Mouse (Mus musculus) heart, embryonic 16.5 days (tissue): ENCODE results near the gene Arid1a. TPM values are rescaled to one million over a fixed set of nuclear protein-coding genes. Genes with fewer than 3 reads are reported as not detected.
A peak's percentile ranks its signal among the peaks of the same experiment; 100 is the strongest.
"Not testable (repeated sequence)": the region's sequence is repeated elsewhere in the genome, so short reads cannot be mapped to it uniquely, and the experiment has no call there.

Experiments
- ATAC-seq: fragments of 200-750 bp; cut with Nextera tagmentation; replicated peaks from 2 replicates; pipeline ENCODE4 v1.8.0; 2017; ENCODE audit warnings: moderate number of reproducible peaks; ENCODE audit not compliant: insufficient read depth, low FRiP score; ENCODE audit errors: extremely low read depth
- H3K27ac ChIP-seq: fragments of 300-500 bp; sonication (generic); 2 replicates; pipeline ENCODE4 v1.5.1; 2014; ENCODE audit warnings: mild to moderate bottlenecking, low read length, control low read depth, moderate library complexity
- H3K27me3 ChIP-seq: fragments of 300-500 bp; sonication (generic); 2 replicates; pipeline ENCODE4 v1.6.1; 2014; ENCODE audit warnings: low read length, mixed read lengths; ENCODE audit not compliant: control insufficient read depth, insufficient read depth
- H3K36me3 ChIP-seq: fragments of 300-500 bp; sonication (generic); 2 replicates; pipeline ENCODE4 v1.6.1; 2014; ENCODE audit not compliant: control insufficient read depth, insufficient read depth
- H3K4me1 ChIP-seq: fragments of 300-500 bp; sonication (generic); 2 replicates; pipeline ENCODE4 v1.6.1; 2014; ENCODE audit warnings: low read length, mixed read lengths; ENCODE audit not compliant: control insufficient read depth, insufficient read depth
- H3K4me2 ChIP-seq: fragments of 300-500 bp; sonication (generic); 2 replicates; pipeline ENCODE4 v1.6.1; 2014; ENCODE audit warnings: low read depth, mild to moderate bottlenecking, control low read depth, low read length
- H3K4me3 ChIP-seq: fragments of 300-500 bp; sonication (generic); 2 replicates; pipeline ENCODE4 v1.5.1; 2014; ENCODE audit warnings: mild to moderate bottlenecking, control low read depth, low read length
- H3K9ac ChIP-seq: fragments of 300-500 bp; sonication (generic); 2 replicates; pipeline ENCODE4 v1.6.1; 2014; ENCODE audit warnings: low read length, control low read depth
- H3K9me3 ChIP-seq: fragments of 300-500 bp; sonication (generic); replicated peaks from 2 replicates; pipeline ENCODE4 v1.6.1; 2016; ENCODE audit warnings: low read length; ENCODE audit not compliant: control insufficient read depth
- WGBS: fragments of 180-500 bp; shearing (Covaris S2); extraction: QIAGEN DNeasy Blood & Tissue Kit; methylation state at CpG from one replicate; pipeline ENCODE4 v1.1.7; 2014; 5-methylcytosine and 5-hydroxymethylcytosine counted together
- polyA plus RNA-seq: library from polyadenylated mRNA; unstranded; fragments of >200 nt; fragmentation: Nextera tagmentation; extraction: Ambion mirVana; gene quantifications from 2 replicates; pipeline ENCODE4 v1.2.1, GENCODE M21; 2015

Gene Arid1a
- polyA plus RNA-seq, 1 experiment from 2014 or later, result 18.8 TPM

GRCm38 (mm10) chr4:133652746-133653145 lies 103.8 kb downstream of the Arid1a start:
- H3K4me2 ChIP-seq, result no peak overlapping the region
- no peaks in the 10 kb centered on the region for H3K9me3 ChIP-seq
- ATAC-seq, result no peak
- H3K4me3 ChIP-seq, result no peak overlapping the region
- WGBS, result 73% methylated on average over 10 of the region's 10 CpGs
- H3K36me3 ChIP-seq, result no peaks in the 10 kb centered on the region
- H3K4me1 ChIP-seq, result no peaks in the 10 kb centered on the region
- H3K27ac ChIP-seq, result no peak overlapping the region
- no peaks in the 10 kb centered on the region for H3K27me3 ChIP-seq
- H3K9ac ChIP-seq, result no peak overlapping the region

DNA sequence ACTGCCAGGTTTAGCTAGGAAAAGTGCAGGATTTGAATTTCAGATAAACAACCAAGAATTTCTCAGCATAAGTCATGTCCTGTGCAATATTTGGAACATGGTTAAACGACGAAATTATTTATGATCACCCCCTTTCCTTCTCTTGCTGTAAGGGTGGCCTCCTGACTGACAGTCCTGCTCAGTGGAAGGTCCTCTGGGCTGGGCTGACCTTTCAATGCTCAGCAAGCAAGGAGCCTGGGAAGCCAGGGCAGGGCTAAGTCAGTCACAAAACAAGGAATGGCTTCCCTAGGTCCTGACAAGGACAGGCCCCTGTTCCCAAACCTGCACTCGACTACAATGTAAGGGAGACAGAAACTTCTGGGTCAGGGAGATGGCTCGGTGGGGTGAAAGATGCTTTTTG lies 104.6 kb downstream of the Arid1a start:
- no peak overlapping the region for H3K27ac ChIP-seq
- H3K4me1 ChIP-seq, result no peaks in the 10 kb centered on the region
- no peak overlapping the region for H3K4me3 ChIP-seq
- no peak overlapping the region for H3K4me2 ChIP-seq
- no peaks in the 10 kb centered on the region for H3K9me3 ChIP-seq
- H3K27me3 ChIP-seq, result no peaks in the 10 kb centered on the region
- no peak for ATAC-seq
- no peak overlapping the region for H3K9ac ChIP-seq
- WGBS, result 51% methylated on average over 4 of the region's 4 CpGs
- no peaks in the 10 kb centered on the region for H3K36me3 ChIP-seq

- H3K9ac ChIP-seq, result no peak overlapping the region
- 50% methylated on average over 10 of the region's 10 CpGs for WGBS
- no peak for ATAC-seq
- H3K4me1 ChIP-seq, result no peaks in the 10 kb centered on the region
- H3K27me3 ChIP-seq, result no peaks in the 10 kb centered on the region
- H3K36me3 ChIP-seq, result no peaks in the 10 kb centered on the region
- no peak overlapping the region for H3K4me2 ChIP-seq
- H3K4me3 ChIP-seq, result no peak overlapping the region
- H3K9me3 ChIP-seq, result no peaks in the 10 kb centered on the region
- no peak overlapping the region for H3K27ac ChIP-seq
These were observed 105.1 kb downstream of the Arid1a start for GRCm38 (mm10) chr4:133651445-133651844.

DNA sequence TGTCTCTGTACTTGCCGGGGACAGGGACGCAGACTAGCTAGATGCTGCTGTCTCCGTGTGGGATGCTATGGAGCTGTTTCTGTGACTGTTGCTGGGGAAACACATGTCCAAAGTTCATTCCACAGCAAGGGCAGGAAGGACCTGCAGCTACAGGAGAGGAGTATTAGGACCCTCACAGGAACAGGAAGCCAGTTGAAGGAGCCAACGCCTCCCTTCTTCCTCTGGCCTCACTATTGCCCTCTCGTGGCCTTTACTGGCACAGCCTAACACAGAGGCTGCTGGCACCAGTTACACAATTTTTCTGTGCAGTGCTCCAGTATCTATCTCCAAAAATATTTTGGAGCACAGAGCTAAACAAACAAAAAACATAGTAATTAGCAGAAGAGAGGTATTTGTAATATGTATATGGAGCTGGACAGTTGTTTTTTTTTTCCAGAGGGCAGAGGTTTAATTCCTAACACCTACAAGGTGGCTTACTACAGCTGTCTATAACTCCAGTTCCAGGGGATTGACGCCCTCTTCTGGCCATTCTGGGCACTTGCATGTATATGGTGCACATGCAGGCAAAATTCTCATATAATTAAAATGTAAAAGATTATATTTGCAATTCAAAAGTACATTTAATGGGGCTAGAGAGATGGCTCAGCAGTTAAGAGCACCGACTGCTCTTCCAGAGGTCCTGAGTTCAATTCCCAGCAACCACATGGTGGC lies 106.4 kb downstream of the Arid1a start, which contains the start of gene Zdhhc18:
Zdhhc18 (minus strand) TSS at position 166 of the 711 bp plus-strand sequence.
- peak within 1 kb of the TSS; percentile 27 for H3K9ac ChIP-seq
- H3K27ac ChIP-seq, result 0 out of 2 replicates have a peak within 1 kb of the TSS, but pooled peaks have one; percentile 24
- peak; percentile 65; the same call in 1 of the 2 replicates for ATAC-seq

GRCm38 (mm10) chr4:133649464-133649863 lies 107.1 kb downstream of the Arid1a start:
- WGBS, result 73% methylated on average over 5 of the region's 5 CpGs
- not testable (repeated sequence) for H3K27me3 ChIP-seq, H3K9me3 ChIP-seq, H3K36me3 ChIP-seq, ATAC-seq, H3K4me1 ChIP-seq
- Histone ChIP-seq H3K27ac (0 out of 2 replicates have a peak overlapping the region, but pooled peaks have one; percentile 24), H3K9ac (peak overlapping the region; percentile 27), H3K4me2 (peak overlapping the region; percentile 36), H3K4me3 (peak overlapping the region; percentile 31)

More for the DNA sequence above, 106.4 kb downstream of the Arid1a start, which contains the start of gene Zdhhc18:
- H3K4me2 ChIP-seq, result peak within 1 kb of the TSS; percentile 36
- no peaks in the 10 kb centered on the region for H3K27me3 ChIP-seq
- H3K36me3 ChIP-seq, result no peaks in the 10 kb centered on the region
- peaks cover 3% of the 10 kb centered on the region for H3K9me3 ChIP-seq
- peak within 1 kb of the TSS; percentile 31 for H3K4me3 ChIP-seq
- no peaks in the 10 kb centered on the region for H3K4me1 ChIP-seq
- WGBS, result 29% methylated on average over 7 of the region's 7 CpGs

- H3K9ac ChIP-seq, result no peak overlapping the region
These were observed 110.9 kb downstream of the Arid1a start for GRCm38 (mm10) chr4:133645680-133646079.

GRCm38 (mm10) chr4:133645195-133645594 lies 111.4 kb downstream of the Arid1a start:
- H3K4me3 ChIP-seq, result no peak overlapping the region
- H3K9ac ChIP-seq, result no peak overlapping the region
- no peaks in the 10 kb centered on the region for H3K27me3 ChIP-seq
- 82% methylated on average over 3 of the region's 3 CpGs for WGBS
- H3K36me3 ChIP-seq, result no peaks in the 10 kb centered on the region
- H3K27ac ChIP-seq, result no peak overlapping the region
- ATAC-seq, result no peak
- no peak overlapping the region for H3K4me2 ChIP-seq
- H3K4me1 ChIP-seq, result peaks cover 3% of the 10 kb centered on the region; the same call in 1 of the 2 replicates
- peaks cover 15% of the 10 kb centered on the region for H3K9me3 ChIP-seq

More at GRCm38 (mm10) chr4:133645680-133646079, 110.9 kb downstream of the Arid1a start:
- H3K27ac ChIP-seq, result no peak overlapping the region
- H3K36me3 ChIP-seq, result no peaks in the 10 kb centered on the region
- peaks cover 3% of the 10 kb centered on the region; the same call in 1 of the 2 replicates for H3K4me1 ChIP-seq
- 0 out of 2 replicates have a peak overlapping the region, but pooled peaks have one; percentile 10 for H3K4me2 ChIP-seq
- ATAC-seq, result no peak
- H3K4me3 ChIP-seq, result no peak overlapping the region
- H3K9me3 ChIP-seq, result peaks cover 15% of the 10 kb centered on the region
- H3K27me3 ChIP-seq, result no peaks in the 10 kb centered on the region
- 41% methylated on average over 21 of the region's 21 CpGs for WGBS

GRCm38 (mm10) chr4:133634043-133634410 lies 122.5 kb downstream of the Arid1a start:
- Histone ChIP-seq H3K4me1 (peaks cover 24% of the 10 kb centered on the region), H3K9ac (no peak overlapping the region), H3K4me3 (no peak overlapping the region), H3K9me3 (no peaks in the 10 kb centered on the region), H3K36me3 (no peaks in the 10 kb centered on the region), H3K27ac (no peak overlapping the region), H3K27me3 (no peaks in the 10 kb centered on the region), H3K4me2 (no peak overlapping the region)
- no peak for ATAC-seq
- WGBS, result 74% methylated on average over 5 of the region's 5 CpGs

GRCm38 (mm10) chr4:133633332-133634042 lies 123.1 kb downstream of the Arid1a start:
- peak; percentile 81 for ATAC-seq
- Histone ChIP-seq H3K27ac (peak overlapping the region; percentile 62), H3K9me3 (no peaks in the 10 kb centered on the region), H3K4me1 (peaks cover 24% of the 10 kb centered on the region), H3K9ac (peak overlapping the region; percentile 89), H3K27me3 (no peaks in the 10 kb centered on the region), H3K4me2 (peak overlapping the region; percentile 95), H3K36me3 (no peaks in the 10 kb centered on the region), H3K4me3 (peak overlapping the region; percentile 83)
- WGBS, result 13% methylated on average over 26 of the region's 47 CpGs
